Mouse (Mus musculus): ENCODE measurements around the gene Bmp8a. TPM values are rescaled to one million over a fixed set of nuclear protein-coding genes. Genes with fewer than 3 reads are reported as not detected.
"Not testable (repeated sequence)": the region's sequence is repeated elsewhere in the genome, so short reads cannot be mapped to it uniquely, and the experiment has no call there.

Gene Bmp8a
- polyA plus RNA-seq, 1 experiment = not detected

GRCm38 (mm10) chr4:123333151-123333550 is 9.9 kb downstream of the Bmp8a start:
- Histone ChIP-seq H3K27ac (ENCODE audit: insufficient read depth, low read depth, low read length) (no peak overlapping the region), H3K4me3 (ENCODE audit: insufficient read depth, low read length) (no peak overlapping the region), H3K4me1 (ENCODE audit: control insufficient read depth, insufficient read depth, low read length) (no peaks in the 10 kb centered on the region)
- TF ChIP-seq POLR2A (IDR thresholded peaks at IDR 0.05; ENCODE audit: borderline replicate concordance, low read depth, low read length) = no peak
- no peak for TF ChIP-seq CTCF (IDR thresholded peaks at IDR 0.05; ENCODE audit: low read depth, low read length)

GRCm38 (mm10) chr4:123331961-123332360 is 11.1 kb downstream of the Bmp8a start:
- H3K4me3 ChIP-seq (ENCODE audit: insufficient read depth, low read length); H3K4me1 ChIP-seq (ENCODE audit: control insufficient read depth, insufficient read depth, low read length); H3K27ac ChIP-seq (ENCODE audit: insufficient read depth, low read depth, low read length): not testable (repeated sequence)

GRCm38 (mm10) chr4:123331326-123331725 is 11.7 kb downstream of the Bmp8a start:
- TF ChIP-seq CTCF (IDR thresholded peaks at IDR 0.05; ENCODE audit: low read depth, low read length) (no peak), POLR2A (IDR thresholded peaks at IDR 0.05; ENCODE audit: borderline replicate concordance, low read depth, low read length) (no peak)

GRCm38 (mm10) chr4:123328946-123329345 is 14.1 kb downstream of the Bmp8a start:
- Histone ChIP-seq H3K4me3 (ENCODE audit: insufficient read depth, low read length) (no peak overlapping the region), H3K27ac (ENCODE audit: insufficient read depth, low read depth, low read length) (no peak overlapping the region), H3K4me1 (ENCODE audit: control insufficient read depth, insufficient read depth, low read length) (no peaks in the 10 kb centered on the region)
- TF ChIP-seq POLR2A (IDR thresholded peaks at IDR 0.05; ENCODE audit: borderline replicate concordance, low read depth, low read length) (no peak), CTCF (IDR thresholded peaks at IDR 0.05; ENCODE audit: low read depth, low read length) (no peak)

More at GRCm38 (mm10) chr4:123331326-123331725, 11.7 kb downstream of the Bmp8a start:
- Histone ChIP-seq H3K4me1 (ENCODE audit: control insufficient read depth, insufficient read depth, low read length) (no peaks in the 10 kb centered on the region), H3K27ac (ENCODE audit: insufficient read depth, low read depth, low read length) (no peak overlapping the region), H3K4me3 (ENCODE audit: insufficient read depth, low read length) (no peak overlapping the region)

DNA sequence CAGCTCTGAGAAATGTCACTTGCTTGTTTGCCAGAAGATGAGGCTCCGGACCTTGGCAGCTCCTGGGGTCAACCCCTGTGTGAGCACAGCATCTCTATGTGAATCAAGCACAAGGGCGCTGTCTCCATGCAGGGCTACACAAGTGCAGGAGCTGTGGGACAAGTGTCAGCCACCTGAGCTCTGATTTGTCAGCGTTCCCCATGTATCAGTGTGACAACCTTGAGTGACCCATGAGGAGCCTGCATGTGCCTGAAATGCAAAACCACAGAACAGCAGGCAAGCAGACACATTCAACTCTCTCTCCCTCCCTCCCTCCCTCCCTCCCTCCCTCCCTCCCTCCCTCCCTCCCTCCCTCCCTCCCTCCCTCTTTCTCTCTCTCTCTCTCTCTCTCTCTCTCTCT is 15.4 kb downstream of the Bmp8a start:
- TF ChIP-seq POLR2A (IDR thresholded peaks at IDR 0.05; ENCODE audit: borderline replicate concordance, low read depth, low read length) (no peak), CTCF (IDR thresholded peaks at IDR 0.05; ENCODE audit: low read depth, low read length) (no peak)
- no peaks in the 10 kb centered on the region for H3K4me1 ChIP-seq (ENCODE audit: control insufficient read depth, insufficient read depth, low read length)
- H3K4me3 ChIP-seq (ENCODE audit: insufficient read depth, low read length) = no peak overlapping the region
- no peak overlapping the region for H3K27ac ChIP-seq (ENCODE audit: insufficient read depth, low read depth, low read length)

DNA sequence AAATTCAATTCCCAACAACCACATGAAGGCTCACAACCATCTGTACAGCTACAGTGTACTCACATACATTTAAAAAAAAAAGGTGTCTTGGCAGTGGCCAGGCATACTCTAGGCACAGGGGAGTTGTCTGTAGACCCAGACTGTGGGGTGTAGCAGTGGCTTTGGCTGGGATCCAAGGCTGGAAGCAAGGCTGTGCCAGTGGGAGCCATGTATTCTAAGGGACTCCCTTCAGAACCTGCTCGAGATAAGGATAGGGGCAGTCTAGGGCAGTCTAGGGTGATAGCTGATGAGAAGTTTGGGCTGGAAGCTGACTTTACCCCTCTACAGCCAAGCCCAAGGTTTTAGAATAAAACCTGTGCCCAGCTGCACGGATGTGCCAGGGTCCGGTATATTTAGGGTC is 17.0 kb downstream of the Bmp8a start:
- Histone ChIP-seq H3K27ac (ENCODE audit: insufficient read depth, low read depth, low read length) (no peak overlapping the region), H3K4me1 (ENCODE audit: control insufficient read depth, insufficient read depth, low read length) (no peaks in the 10 kb centered on the region), H3K4me3 (ENCODE audit: insufficient read depth, low read length) (no peak overlapping the region)
- TF ChIP-seq CTCF (IDR thresholded peaks at IDR 0.05; ENCODE audit: low read depth, low read length) = no peak
- TF ChIP-seq POLR2A (IDR thresholded peaks at IDR 0.05; ENCODE audit: borderline replicate concordance, low read depth, low read length) = no peak

DNA sequence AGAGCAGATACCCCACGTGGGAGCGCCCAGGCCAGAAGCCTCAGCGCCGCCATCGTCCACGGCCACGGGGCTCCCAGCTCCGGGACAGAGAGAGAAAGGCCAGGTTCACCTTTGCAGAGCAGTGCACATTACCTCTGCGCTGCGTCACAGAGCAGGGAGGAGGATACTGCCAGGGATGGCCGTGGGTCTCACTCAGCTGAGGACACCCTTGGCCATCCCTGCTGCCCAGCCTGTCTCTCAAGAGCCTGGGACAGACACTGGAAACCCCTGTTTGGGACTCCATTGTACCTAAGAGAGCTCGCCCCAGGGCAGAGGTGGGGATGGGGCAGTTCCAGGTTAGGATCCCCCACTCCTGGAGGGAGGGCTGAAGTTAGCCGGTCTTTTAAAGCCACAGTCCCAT is 19.5 kb downstream of the Bmp8a start, which contains the start of gene Oxct2a:
Gene Oxct2a (minus strand): TSS at position 101 of the 400 bp plus-strand sequence.
- Histone ChIP-seq H3K4me1 (ENCODE audit: control insufficient read depth, insufficient read depth, low read length) (no peaks in the 10 kb centered on the region), H3K27ac (ENCODE audit: insufficient read depth, low read depth, low read length) (no peak within 1 kb of the TSS), H3K4me3 (ENCODE audit: insufficient read depth, low read length) (no peak within 1 kb of the TSS)
- no peak for TF ChIP-seq CTCF (IDR thresholded peaks at IDR 0.05; ENCODE audit: low read depth, low read length)
- no peak for TF ChIP-seq POLR2A (IDR thresholded peaks at IDR 0.05; ENCODE audit: borderline replicate concordance, low read depth, low read length)

GRCm38 (mm10) chr4:123322910-123323309 is 20.1 kb downstream of the Bmp8a start:
- not testable (repeated sequence) for H3K4me3 ChIP-seq (ENCODE audit: insufficient read depth, low read length); H3K27ac ChIP-seq (ENCODE audit: insufficient read depth, low read depth, low read length); H3K4me1 ChIP-seq (ENCODE audit: control insufficient read depth, insufficient read depth, low read length)

GRCm38 (mm10) chr4:123314497-123314896 is 28.6 kb downstream of the Bmp8a start:
- H3K27ac ChIP-seq (ENCODE audit: insufficient read depth, low read depth, low read length) = no peak overlapping the region
- peaks cover 7% of the 10 kb centered on the region for H3K4me1 ChIP-seq (ENCODE audit: control insufficient read depth, insufficient read depth, low read length)
- no peak for TF ChIP-seq CTCF (IDR thresholded peaks at IDR 0.05; ENCODE audit: low read depth, low read length)
- TF ChIP-seq POLR2A (IDR thresholded peaks at IDR 0.05; ENCODE audit: borderline replicate concordance, low read depth, low read length) = no peak
- no peak overlapping the region for H3K4me3 ChIP-seq (ENCODE audit: insufficient read depth, low read length)

GRCm38 (mm10) chr4:123313010-123313409 is 30.0 kb downstream of the Bmp8a start:
- TF ChIP-seq POLR2A (IDR thresholded peaks at IDR 0.05; ENCODE audit: borderline replicate concordance, low read depth, low read length) = no peak
- TF ChIP-seq CTCF (IDR thresholded peaks at IDR 0.05; ENCODE audit: low read depth, low read length) = no peak
- Histone ChIP-seq H3K4me1 (ENCODE audit: control insufficient read depth, insufficient read depth, low read length) (peaks cover 7% of the 10 kb centered on the region), H3K27ac (ENCODE audit: insufficient read depth, low read depth, low read length) (no peak overlapping the region), H3K4me3 (ENCODE audit: insufficient read depth, low read length) (no peak overlapping the region)

GRCm38 (mm10) chr4:123311845-123312244 is 31.2 kb downstream of the Bmp8a start:
- TF ChIP-seq CTCF (IDR thresholded peaks at IDR 0.05; ENCODE audit: low read depth, low read length) = no peak
- TF ChIP-seq POLR2A (IDR thresholded peaks at IDR 0.05; ENCODE audit: borderline replicate concordance, low read depth, low read length) = no peak
- Histone ChIP-seq H3K4me3 (ENCODE audit: insufficient read depth, low read length) (no peak overlapping the region), H3K4me1 (ENCODE audit: control insufficient read depth, insufficient read depth, low read length) (peaks cover 7% of the 10 kb centered on the region), H3K27ac (ENCODE audit: insufficient read depth, low read depth, low read length) (no peak overlapping the region)
